Mouse (Mus musculus): ENCODE measurements around the gene P4ha3. TPM values are rescaled to one million over a fixed set of nuclear protein-coding genes. Genes with fewer than 3 reads are reported as not detected.
A peak's percentile ranks its signal among the peaks of the same experiment; 100 is the strongest.

P4ha3 gene
- polyA plus RNA-seq, 1 experiment: 0.22 TPM

DNA sequence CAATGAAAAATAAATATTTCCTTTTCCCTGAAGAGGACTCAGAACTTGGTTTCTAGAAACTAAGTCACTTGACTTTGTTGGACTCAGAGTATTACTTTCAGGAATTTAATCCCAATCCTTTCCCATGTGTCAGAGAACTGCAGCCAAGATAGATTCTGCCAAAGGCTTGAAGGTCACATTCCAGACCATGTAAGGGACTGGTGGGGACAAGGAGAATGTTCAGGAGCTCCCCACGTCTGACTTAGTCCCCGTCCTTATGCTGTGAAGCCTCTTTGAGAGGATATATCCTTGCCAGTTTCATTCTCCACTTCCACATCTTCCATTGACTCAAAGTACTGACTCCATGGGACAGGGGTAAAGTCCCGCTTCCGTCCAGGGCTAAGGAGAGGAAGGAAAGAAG is 69.7 kb downstream of the P4ha3 start:
- Histone ChIP-seq H3K27ac (ENCODE audit: insufficient read depth, low read depth, low read length) (no peak overlapping the region), H3K4me3 (ENCODE audit: insufficient read depth, low read depth, low read length) (no peak overlapping the region), H3K4me1 (ENCODE audit: control insufficient read depth, insufficient read depth, low read length) (peaks cover 10% of the 10 kb centered on the region; the same call in 1 of the 2 replicates), H3K36me3 (ENCODE audit: control insufficient read depth, insufficient read depth, low read length) (no peaks in the 10 kb centered on the region; the same call in 1 of the 2 replicates), H3K27me3 (replicated peaks; ENCODE audit: control insufficient read depth, insufficient read depth, low read length) (no peaks in the 10 kb centered on the region)
- no peak for TF ChIP-seq CTCF (conservative IDR thresholded peaks at IDR 0.05; ENCODE audit: insufficient read depth, insufficient read length, low read depth, low read length)
- no peak for TF ChIP-seq POLR2A (IDR thresholded peaks at IDR 0.05; ENCODE audit: low read depth, low read length)
- 53% methylated on average over 4 of the region's 4 CpGs for WGBS
- peak; percentile 43 for DNase-seq

GRCm38 (mm10) chr7:100356324-100356723 is 71.0 kb downstream of the P4ha3 start:
- peaks cover 10% of the 10 kb centered on the region; the same call in 1 of the 2 replicates for H3K4me1 ChIP-seq (ENCODE audit: control insufficient read depth, insufficient read depth, low read length)
- TF ChIP-seq CTCF (conservative IDR thresholded peaks at IDR 0.05; ENCODE audit: insufficient read depth, insufficient read length, low read depth, low read length) (no peak), POLR2A (IDR thresholded peaks at IDR 0.05; ENCODE audit: low read depth, low read length) (no peak)
- H3K27me3 ChIP-seq (replicated peaks; ENCODE audit: control insufficient read depth, insufficient read depth, low read length): no peaks in the 10 kb centered on the region
- no peak overlapping the region for H3K4me3 ChIP-seq (ENCODE audit: insufficient read depth, low read depth, low read length)
- no peak overlapping the region for H3K27ac ChIP-seq (ENCODE audit: insufficient read depth, low read depth, low read length)
- H3K36me3 ChIP-seq (ENCODE audit: control insufficient read depth, insufficient read depth, low read length): no peaks in the 10 kb centered on the region; the same call in 1 of the 2 replicates
- whole genome bisulfite sequencing: 67% methylated on average over 5 of the region's 5 CpGs
- DNase-seq: no peak

DNA sequence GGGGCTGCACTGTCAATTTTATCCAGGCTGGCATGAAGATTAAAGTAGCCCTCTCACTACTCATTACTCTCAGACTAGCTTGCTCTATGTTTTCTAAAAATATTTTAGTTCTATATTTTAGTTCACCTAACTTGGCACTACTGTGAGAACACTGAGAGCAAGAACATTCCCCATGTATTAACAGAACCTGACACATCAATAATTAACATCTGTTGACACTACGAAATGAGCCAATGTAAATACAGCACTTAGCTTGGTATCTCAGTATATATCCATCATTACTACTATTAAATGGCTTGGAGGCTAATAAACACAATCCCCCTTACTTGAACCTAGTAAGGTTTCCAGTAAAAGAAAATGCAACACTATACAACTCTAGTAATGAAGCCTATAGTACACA is 71.4 kb downstream of the P4ha3 start:
- Histone ChIP-seq H3K27ac (ENCODE audit: insufficient read depth, low read depth, low read length) (no peak overlapping the region), H3K4me3 (ENCODE audit: insufficient read depth, low read depth, low read length) (no peak overlapping the region), H3K4me1 (ENCODE audit: control insufficient read depth, insufficient read depth, low read length) (peaks cover 10% of the 10 kb centered on the region; the same call in 1 of the 2 replicates), H3K36me3 (ENCODE audit: control insufficient read depth, insufficient read depth, low read length) (no peaks in the 10 kb centered on the region; the same call in 1 of the 2 replicates), H3K27me3 (replicated peaks; ENCODE audit: control insufficient read depth, insufficient read depth, low read length) (no peaks in the 10 kb centered on the region)
- DNase-seq: no peak
- WGBS: 36% methylated on average over 1 of the region's 1 CpGs
- TF ChIP-seq CTCF (conservative IDR thresholded peaks at IDR 0.05; ENCODE audit: insufficient read depth, insufficient read length, low read depth, low read length) (no peak), POLR2A (IDR thresholded peaks at IDR 0.05; ENCODE audit: low read depth, low read length) (no peak)

DNA sequence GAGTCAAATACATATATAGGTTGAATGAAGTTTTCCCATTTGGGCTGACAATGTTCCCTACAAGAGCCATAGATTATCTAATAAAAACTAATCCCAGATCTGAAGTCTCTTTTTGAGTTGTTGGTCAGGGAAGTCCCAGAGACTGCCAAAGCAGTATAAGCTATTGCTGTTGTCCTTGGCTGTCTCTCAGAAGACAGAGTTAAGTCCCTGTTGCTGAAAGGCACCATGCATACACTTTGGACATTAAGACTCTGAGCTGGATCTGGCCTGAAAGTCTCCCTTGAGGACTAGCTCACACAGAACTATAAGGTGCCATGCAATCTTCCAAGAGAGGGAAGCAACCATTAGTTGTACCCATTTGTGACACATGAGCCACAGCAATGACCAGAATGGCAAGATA is 72.5 kb downstream of the P4ha3 start:
- no peak for TF ChIP-seq CTCF (conservative IDR thresholded peaks at IDR 0.05; ENCODE audit: insufficient read depth, insufficient read length, low read depth, low read length)
- TF ChIP-seq POLR2A (IDR thresholded peaks at IDR 0.05; ENCODE audit: low read depth, low read length): no peak
- no peaks in the 10 kb centered on the region for H3K27me3 ChIP-seq (replicated peaks; ENCODE audit: control insufficient read depth, insufficient read depth, low read length)

DNA sequence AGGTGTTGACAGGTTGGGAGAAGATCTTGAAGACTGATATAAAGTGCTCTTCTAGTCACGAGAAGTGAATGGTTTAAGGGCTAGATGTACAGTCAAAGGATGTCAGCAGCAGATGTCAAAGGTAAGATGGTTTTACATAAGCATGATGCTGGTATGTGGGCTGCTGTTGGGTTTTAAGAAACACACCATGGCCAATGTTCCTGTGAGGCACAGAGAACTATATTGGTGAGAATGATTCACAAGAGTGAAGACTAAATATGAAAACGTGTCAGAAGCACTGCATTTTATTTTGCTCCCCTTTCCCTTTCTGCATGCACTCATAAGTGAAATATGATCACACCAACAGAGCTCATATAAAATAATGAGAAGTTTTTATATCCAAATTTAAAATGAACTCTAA is 77.8 kb downstream of the P4ha3 start:
- 89% methylated on average over 2 of the region's 2 CpGs for WGBS
- H3K4me1 ChIP-seq (ENCODE audit: control insufficient read depth, insufficient read depth, low read length): no peaks in the 10 kb centered on the region
- H3K27ac ChIP-seq (ENCODE audit: insufficient read depth, low read depth, low read length): no peak overlapping the region

More for the DNA sequence above, 72.5 kb downstream of the P4ha3 start:
- no peak for DNase-seq
- Histone ChIP-seq H3K4me1 (ENCODE audit: control insufficient read depth, insufficient read depth, low read length) (peaks cover 10% of the 10 kb centered on the region; the same call in 1 of the 2 replicates), H3K27ac (ENCODE audit: insufficient read depth, low read depth, low read length) (no peak overlapping the region), H3K4me3 (ENCODE audit: insufficient read depth, low read depth, low read length) (no peak overlapping the region), H3K36me3 (ENCODE audit: control insufficient read depth, insufficient read depth, low read length) (no peaks in the 10 kb centered on the region; the same call in 1 of the 2 replicates)

GRCm38 (mm10) chr7:100364888-100365287 is 79.6 kb downstream of the P4ha3 start:
- no peaks in the 10 kb centered on the region for H3K4me1 ChIP-seq (ENCODE audit: control insufficient read depth, insufficient read depth, low read length)
- WGBS: 58% methylated on average over 6 of the region's 6 CpGs
- DNase-seq: no peak
- no peak overlapping the region for H3K4me3 ChIP-seq (ENCODE audit: insufficient read depth, low read depth, low read length)
- no peaks in the 10 kb centered on the region for H3K27me3 ChIP-seq (replicated peaks; ENCODE audit: control insufficient read depth, insufficient read depth, low read length)
- TF ChIP-seq POLR2A (IDR thresholded peaks at IDR 0.05; ENCODE audit: low read depth, low read length): no peak
- TF ChIP-seq CTCF (conservative IDR thresholded peaks at IDR 0.05; ENCODE audit: insufficient read depth, insufficient read length, low read depth, low read length): no peak
- H3K27ac ChIP-seq (ENCODE audit: insufficient read depth, low read depth, low read length): no peak overlapping the region
- no peaks in the 10 kb centered on the region for H3K36me3 ChIP-seq (ENCODE audit: control insufficient read depth, insufficient read depth, low read length)

More for the DNA sequence above, 77.8 kb downstream of the P4ha3 start:
- TF ChIP-seq POLR2A (IDR thresholded peaks at IDR 0.05; ENCODE audit: low read depth, low read length): no peak
- TF ChIP-seq CTCF (conservative IDR thresholded peaks at IDR 0.05; ENCODE audit: insufficient read depth, insufficient read length, low read depth, low read length): no peak
- no peak overlapping the region for H3K4me3 ChIP-seq (ENCODE audit: insufficient read depth, low read depth, low read length)
- no peaks in the 10 kb centered on the region for H3K36me3 ChIP-seq (ENCODE audit: control insufficient read depth, insufficient read depth, low read length)
- no peaks in the 10 kb centered on the region for H3K27me3 ChIP-seq (replicated peaks; ENCODE audit: control insufficient read depth, insufficient read depth, low read length)
- no peak for DNase-seq

Other genes starting within 250 kb of the P4ha3 start
- gene Pold3, start 164.0 kb upstream of the P4ha3 start, polyA plus RNA-seq (2012; rRNA removed): 8.1 and 9.6 TPM in 2 replicates
- gene Lipt2, start 126.2 kb upstream of the P4ha3 start, polyA plus RNA-seq (2012; rRNA removed): 3.6 and 4.4 TPM in 2 replicates
- 2.0 and 3.3 TPM in 2 replicates for gene Kcne3, start 109.0 kb upstream of the P4ha3 start, polyA plus RNA-seq (2012; rRNA removed)
- gene Pgm2l1, start 58.1 kb upstream of the P4ha3 start, polyA plus RNA-seq (2012; rRNA removed): 1.5 TPM in 2 replicates
- gene C2cd3, start 86.7 kb downstream of the P4ha3 start, polyA plus RNA-seq (2012; rRNA removed): 16.7 and 16.8 TPM in 2 replicates
- gene Ppme1, start 86.8 kb downstream of the P4ha3 start, polyA plus RNA-seq (2012; rRNA removed): 94.0 and 100 TPM in 2 replicates
- 4.0 and 5.0 TPM in 2 replicates for gene Ucp3, start 187.5 kb downstream of the P4ha3 start, polyA plus RNA-seq (2012; rRNA removed)
- gene Ucp2, start 207.8 kb downstream of the P4ha3 start, polyA plus RNA-seq (2012; rRNA removed): 153 and 172 TPM in 2 replicates
- gene Dnajb13, start 229.4 kb downstream of the P4ha3 start, polyA plus RNA-seq (2012; rRNA removed): 0.36 and 0.58 TPM in 2 replicates

All from kidney, adult 2 months (tissue).